Mouse (Mus musculus) gastrocnemius, postnatal 25 days (tissue): ENCODE results near the gene Uggt2. TPM values are rescaled to one million over a fixed set of nuclear protein-coding genes. Genes with fewer than 3 reads are reported as not detected.
"Not testable (repeated sequence)": the region's sequence is repeated elsewhere in the genome, so short reads cannot be mapped to it uniquely, and the experiment has no call there.

Experiments used
- DNase-seq: peaks from one replicate; pipeline ENCODE4 v3.0.0; 2022
- total RNA-seq, 2 experiments: library from RNA; stranded (reverse); gene quantifications; 1 replicate in 1 of 2; 2 replicates in 1 of 2; pipeline ENCODE4 v1.2.3; 2021

Gene Uggt2
- total RNA-seq, 2 experiments from 2014 or later, result 6.5 to 7.3 TPM

DNA sequence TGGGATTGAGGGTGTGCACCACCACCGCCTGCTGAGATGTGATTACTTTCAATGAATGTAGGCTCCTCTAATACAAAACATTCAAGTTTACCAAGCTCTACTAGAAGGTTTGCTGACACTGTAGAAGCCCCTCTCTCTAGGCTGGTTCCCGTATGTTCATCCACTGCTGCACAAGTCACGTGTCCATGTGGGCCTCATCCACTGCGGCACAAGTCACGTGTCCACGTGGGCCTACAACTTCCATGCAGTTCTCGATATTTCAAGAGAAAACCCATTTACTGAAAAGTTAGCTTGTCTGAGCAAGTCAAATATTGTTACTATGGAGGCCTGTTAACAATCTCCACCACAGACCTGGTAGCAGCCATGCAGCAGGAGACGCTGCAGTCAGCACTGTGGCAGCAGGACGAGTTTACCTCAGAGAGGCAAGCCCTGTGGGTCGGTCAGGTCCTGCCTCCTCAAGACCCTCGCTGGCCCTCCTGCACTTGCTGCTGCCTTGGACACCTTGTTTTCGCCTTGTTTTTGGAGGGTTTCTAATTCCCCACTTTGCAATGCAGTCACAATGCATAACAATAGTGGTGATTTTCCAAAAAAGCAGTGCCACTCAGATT, 62.0 kb downstream of the Uggt2 start:
- no peak for DNase-seq

DNA sequence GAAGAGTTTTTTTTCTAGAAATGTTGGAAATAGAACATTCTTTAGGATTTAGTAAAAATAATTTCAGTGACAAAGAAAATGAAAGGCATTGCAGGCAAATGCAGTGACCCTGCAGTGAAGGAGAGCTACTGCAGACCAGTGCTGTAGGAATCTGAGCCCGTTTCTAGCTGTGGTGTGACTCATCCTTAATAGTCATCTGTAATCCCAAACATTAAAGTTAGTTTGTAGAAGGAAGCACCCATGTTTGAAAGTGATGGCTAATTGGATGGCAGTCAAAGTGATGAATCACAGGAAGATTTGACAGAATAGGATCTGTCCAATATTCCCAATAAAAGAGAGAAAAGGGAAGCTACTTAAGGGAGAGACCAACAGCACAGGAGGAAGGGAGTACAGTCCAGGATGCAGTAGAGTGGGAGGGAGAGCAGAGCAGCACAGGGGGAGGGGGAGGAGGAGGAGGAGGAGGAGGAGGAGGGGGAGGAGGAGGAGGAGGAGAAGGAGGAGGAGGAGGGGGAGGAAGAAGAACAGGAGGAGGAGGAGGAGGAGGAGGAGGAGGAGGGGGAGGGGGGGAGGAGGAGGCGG, 71.5 kb downstream of the Uggt2 start:
- no peak for DNase-seq

DNA sequence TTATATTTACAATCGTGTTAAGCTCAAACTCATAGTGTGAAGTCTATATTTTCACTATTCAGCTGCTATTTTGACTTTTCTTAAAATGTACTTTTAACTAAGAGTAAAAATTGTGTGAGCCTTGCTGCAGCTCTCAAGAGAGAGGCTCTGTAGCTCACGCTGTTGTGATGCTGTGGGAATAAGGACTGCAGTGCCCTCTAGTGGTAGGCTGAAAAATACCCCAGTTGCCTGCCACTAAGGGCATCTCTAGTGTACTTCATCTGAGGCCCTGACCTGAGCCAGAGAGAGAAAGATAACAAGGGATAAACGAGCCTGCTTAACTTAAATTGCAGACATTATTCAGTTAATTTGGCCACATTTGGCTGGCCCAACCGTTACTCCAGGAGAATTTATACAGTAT, 72.1 kb downstream of the Uggt2 start:
- DNase-seq, result no peak

DNA sequence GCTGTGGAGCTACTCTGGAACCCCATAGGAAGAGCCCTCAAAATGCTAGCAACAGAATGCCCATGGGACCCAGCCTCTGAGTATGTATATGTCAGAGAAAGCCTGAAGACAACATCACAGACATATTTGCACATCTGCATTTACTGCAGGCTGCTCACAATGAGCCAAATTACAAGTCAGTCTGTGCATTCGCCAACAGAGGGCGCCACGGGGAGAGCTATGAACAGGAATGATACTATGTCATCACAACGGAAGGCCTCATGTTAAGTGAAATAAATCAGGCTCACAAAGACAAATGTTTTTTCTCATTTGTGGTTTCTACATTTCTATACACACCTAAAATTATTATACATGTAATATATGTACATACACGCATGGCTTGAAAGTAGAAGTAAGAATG, 73.3 kb downstream of the Uggt2 start:
- DNase-seq, result no peak

DNA sequence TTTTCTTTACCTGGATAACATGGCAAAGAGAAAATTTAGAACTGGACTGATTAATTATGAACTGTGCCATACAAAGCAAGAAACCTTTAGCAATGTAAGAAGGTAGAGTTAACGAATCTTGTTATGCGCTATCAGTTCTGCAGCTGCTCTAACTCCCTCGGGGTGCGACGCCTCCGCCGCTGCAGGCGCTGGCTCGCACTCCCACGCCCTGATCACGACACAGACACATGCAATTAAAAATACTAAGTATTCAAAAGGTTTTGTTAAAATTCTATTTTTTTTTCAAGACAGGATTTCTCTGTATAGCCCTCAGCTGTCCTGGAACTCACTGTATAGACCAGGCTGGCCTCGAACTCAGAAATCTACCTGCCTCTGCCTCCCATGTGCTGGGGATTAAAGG, 85.7 kb downstream of the Uggt2 start:
- DNase-seq, result no peak

DNA sequence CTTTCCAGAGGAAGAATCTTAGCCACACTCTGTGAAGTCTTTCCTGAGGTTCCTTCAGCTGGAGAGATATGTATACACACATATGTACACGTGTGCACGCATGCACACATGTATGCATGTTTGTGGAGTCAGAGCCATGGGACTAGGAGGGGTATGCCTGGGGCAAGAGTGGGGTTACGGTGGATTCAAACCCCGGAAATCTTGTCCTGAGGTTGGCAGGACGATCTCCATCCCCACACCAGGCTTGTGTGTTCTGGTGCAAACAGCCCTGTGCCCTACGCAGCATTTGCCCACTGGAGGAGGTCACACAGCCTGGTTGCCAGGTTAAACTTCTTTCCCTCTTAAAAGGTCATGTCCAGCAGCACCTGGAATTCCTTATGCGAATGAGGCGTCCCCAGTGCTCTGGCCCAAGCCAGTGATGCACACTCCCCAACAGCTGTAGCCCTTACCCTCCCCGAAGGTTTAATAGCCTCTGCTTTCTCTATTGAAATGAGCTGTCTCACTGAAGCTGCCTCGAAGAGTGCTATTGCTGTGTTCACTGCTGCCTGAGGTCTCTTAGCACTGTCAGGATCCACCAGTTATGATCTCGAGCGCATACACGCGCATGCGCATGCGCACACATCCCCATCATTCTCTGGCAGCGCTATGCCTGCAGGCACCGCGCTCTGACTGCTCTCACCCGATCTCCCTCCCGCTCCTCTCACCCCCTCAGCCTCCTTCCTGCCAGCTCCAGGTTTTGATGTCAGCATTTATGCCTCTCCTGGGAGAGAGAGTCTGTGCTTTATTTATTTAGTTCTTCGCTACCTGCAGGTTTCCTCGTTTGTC, 86.4 kb downstream of the Uggt2 start:
- DNase-seq, result no peak

DNA sequence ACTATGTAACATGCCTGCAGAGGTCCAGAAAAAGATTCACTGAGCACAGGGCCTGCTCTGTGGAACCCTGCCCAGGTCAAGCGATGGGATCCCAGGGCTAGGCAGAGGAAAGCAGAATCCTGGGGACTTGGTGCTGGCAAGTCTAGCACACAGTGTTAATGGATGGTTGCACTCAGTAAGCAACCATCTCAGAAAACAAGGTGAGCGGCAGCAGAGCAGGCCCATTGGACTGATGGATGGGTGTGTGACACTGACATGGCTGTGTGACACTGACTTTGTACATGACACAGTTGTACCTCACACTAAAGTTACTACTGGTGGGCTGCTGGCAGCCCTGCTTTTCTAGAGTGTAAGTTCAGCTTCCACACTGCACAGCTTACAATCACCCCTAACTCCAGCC, 89.7 kb downstream of the Uggt2 start:
- no peak for DNase-seq

DNA sequence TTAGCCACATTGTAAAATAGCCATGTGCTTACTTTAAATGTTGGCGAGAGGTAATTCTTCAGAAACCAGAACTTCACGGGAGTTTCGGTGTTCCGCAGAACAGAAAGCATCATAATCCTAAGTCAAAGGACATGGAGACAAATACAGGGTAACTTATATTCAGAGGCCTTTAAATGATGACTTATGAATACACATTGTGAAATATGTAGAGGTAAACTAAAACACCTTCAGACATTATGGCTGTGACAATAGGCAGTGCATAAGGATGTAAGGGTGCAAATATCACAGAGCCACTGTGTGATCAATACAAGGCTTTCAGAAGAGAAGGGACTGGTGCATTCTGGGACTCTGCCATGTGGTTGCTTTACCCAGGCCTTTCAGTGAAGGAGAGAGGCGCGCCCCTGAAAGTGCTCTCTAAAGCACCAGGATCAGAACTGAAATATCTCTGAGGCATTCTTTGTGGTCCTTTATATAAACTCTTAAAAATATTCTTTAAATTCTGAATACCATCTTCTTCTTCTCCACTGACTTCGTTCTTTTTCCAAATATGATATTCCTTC, 91.1 kb downstream of the Uggt2 start:
- no peak for DNase-seq

DNA sequence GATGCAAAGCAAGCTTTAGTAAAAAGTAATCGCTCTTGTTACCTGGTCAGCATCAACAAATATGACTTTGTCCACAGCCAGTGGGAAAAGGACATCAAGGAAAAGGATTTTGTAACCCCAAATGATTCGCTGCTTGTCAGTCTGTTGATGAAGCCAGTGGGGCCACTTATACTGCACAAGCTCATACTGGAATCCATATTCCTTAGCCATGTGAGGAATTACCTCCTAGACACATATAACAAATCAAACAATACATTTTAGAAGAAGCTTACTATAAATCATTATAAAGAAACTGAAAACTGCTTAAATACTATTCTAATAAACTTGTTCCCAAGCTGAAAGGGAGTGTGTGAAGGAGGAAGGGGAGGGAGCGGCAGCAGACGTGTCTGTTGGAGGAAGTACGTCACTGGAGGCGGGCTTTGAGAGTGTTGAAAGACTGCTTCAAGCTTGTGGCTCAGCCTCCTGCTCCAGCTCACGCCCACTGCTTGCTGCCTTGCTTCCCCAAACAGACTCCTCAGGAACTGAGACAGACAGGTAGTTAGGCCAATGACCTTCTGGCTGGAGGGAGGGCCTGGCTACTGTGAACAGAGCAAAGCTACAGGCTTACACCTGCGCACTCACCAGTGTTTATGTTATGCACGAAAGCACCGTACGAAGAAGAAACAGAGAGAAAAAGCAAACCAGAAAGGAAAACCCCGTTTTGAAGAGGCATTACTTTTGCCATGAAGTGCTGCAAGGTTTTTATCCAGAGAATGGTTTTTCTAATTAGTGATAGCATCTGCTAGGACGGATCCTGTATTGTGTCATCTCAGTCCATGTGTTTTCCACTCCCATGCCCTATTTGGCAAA, 91.9 kb downstream of the Uggt2 start:
- DNase-seq, result peak; percentile 97

DNA sequence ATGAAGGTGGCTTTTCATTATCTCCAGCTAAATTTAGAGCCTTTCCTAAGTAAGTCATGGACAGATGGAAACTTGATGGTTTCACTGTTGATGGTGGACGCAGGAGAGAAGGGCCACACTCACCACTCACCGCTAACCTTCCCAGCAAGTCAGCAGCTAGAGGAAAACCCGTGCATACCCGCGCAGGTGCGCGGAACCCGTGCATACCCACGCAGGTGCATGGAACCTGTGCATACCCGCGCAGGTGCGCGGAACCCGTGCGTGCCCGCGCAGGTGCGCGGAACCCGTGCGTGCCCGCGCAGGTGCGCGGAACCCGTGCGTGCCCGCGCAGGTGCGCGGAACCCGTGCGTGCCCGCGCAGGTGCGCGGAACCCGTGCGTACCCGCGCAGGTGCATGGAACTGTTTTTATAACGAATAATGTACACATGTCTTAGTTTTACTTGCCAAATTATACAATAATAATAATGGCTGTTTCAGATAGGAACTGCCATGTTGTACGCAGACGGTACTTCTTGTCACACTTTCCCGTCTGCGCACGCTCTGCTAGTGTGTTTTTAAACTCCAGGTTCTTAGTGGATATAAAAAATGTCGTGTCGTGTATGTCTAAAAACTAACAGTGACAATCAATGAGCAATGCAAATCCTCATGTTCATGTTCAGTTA, 92.7 kb downstream of the Uggt2 start:
- no peak for DNase-seq

DNA sequence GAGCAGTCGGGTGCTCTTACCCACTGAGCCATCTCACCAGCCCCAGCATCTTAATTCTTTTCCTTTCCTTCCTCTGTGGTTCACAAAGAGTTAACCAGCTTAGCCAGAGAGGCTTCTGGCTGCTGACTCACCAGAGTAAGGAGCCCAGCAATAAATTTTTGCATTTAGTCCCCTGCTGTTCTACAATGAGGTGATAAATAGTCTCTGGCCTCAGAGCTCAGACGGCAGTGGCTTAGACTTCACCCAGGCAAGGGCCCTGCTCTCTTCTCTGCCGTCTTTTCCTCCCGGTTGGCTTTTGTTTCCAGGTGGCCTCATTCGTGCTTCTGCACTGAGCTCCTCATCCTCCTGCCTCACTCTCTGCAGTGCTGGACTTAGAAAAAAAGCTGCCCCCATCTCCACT, 93.4 kb downstream of the Uggt2 start:
- no peak for DNase-seq

DNA sequence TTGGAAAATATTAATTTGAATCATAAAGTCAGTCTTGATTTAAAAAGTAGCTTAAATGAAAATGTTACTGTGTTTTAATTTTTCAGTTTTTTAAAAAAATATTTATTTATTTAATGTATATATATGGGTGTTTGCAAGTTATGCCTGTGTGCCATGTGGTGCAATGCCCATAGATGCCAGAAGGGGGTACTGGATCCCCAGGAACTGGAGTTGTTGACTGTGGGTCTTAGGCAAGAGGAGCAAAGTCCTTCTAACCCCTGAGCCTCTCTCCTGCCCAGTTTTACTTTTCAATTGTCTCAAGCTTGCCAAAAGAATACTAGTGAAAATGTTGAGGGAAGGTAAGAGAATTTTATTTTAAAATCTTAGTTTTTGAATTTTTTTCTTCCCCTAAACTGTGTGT, 95.9 kb downstream of the Uggt2 start:
- no peak for DNase-seq

DNA sequence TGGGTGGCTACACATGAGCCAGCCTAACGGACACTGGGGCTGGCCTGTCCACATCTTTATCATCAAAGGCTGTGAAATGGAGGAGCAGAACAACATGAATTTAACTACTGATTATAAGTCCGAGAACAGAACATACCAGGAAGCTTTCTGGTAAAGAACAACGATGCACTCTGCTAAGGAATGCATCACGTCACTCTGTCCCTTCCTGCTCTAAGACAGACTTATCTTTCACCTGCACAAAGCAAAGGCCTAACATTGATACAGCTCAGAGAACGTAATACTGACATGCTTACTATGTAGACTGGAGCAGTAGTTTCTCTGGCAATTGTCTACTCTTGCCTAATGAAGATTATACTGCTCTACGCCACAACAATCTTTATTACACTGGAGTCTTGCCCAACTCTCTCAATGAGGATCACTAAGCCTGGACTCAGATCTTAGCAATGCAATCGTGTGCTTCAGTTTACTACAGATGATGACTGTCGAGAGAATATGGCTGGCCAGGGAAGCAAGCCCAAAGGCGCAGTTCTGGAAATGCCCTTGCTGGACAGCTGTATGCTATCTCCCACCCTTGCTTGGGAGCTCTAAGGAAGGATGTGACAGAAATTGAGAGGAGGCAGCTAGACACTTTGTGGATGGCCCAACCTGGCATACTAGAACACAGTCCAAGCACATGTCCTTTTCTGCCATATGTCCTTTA, 103.9 kb downstream of the Uggt2 start:
- no peak for DNase-seq

DNA sequence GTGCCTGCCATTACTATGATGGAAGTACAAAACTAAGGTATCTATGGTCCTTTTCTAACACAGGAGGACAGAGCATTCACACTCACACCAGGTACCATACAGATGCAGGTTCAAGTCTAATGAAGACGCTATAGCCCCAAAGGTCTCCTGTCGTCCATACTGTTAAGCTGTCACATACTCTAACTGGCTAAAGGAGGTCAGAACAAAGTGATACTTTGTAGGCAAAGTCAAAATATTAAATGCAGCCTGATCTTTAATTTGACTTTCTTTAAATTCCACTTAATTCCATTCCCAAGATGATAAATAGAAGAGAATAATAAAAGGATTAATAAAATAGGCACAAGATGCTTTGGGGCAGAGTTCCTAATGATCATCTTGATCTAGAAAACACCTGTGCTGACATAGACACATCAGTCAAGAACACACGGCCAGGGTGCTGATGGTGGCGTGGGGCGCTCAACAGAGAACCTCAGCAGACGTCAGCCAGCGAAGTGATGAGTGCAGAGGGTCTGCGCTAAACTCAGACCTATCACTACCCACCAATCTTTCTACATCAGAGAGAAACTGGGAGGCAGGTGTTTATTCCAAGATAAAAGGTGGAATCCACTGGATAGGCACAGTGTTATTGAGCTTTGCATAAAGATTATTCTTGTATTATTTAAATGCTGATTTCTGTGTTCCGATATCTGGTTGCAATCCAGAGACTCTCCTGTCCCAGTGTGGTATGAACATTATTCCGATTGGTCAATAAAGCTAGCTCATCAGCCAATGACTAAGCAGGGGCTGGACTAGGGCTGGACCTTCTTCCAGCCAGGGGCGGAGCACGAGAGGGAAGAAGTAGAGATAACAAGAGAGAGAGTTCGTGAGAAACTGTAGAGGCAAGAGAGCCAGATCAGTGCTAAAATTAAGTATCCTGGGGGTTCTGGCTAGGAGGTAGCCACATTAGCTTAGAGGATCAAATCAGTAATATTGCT, 111.4 kb downstream of the Uggt2 start:
- DNase-seq, result no peak

DNA sequence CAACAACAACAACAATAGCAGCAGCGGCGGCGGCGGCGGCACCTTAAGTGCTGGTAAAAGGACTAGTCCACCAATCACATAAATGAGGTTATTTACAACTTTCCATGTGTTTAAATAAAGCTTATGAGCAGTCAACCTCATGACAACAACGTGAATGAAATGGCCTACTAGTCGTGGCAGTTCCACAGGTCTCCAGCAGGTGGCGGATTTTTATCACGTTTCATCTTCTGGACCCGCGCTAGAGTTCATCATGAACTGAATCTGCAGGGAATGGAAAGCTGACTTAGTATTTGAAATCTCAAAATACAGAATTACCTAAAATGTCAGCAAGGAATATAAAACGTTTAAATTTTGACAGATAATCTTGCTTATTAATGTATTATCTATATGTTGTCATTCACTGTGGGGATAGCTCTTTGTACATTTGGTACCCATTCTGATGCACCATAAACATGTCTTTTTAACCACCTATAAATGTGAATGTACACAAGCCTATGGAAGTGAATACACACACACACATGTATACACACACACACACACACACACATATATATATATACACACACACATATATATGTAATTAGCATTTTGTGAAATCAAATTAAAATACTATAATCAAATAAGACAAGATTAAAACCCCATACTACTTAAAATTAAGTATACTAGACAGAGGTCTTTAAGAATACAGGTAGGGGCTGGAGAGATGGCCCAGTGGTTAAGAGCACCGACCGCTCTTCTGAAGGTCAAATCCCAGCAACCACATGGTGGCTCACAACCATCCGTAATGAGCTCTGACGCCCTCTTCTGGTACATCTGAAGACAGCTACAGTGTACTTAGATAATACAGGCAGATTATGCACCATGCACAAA, 112.3 kb downstream of the Uggt2 start:
- peak; percentile 30 for DNase-seq

DNA sequence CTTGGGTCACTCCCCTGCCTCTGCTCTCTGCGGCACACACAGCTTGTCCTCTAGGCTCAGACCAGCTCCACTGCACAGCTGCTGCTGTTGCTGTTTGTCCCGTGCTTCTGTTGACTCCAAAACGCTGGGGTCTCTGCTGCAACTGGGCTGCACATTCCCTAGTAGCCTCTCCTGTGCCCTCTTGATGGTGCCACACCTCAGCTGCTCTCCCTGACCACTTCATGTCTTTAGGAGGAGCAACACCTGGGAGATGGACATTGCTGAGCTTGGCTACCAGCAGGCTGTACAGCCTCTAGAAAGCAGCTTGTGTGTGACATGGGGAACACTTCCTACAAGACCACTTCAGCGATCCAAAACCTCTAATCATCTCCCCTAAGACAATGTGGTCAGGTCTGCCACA, 115.1 kb downstream of the Uggt2 start:
- no peak for DNase-seq

DNA sequence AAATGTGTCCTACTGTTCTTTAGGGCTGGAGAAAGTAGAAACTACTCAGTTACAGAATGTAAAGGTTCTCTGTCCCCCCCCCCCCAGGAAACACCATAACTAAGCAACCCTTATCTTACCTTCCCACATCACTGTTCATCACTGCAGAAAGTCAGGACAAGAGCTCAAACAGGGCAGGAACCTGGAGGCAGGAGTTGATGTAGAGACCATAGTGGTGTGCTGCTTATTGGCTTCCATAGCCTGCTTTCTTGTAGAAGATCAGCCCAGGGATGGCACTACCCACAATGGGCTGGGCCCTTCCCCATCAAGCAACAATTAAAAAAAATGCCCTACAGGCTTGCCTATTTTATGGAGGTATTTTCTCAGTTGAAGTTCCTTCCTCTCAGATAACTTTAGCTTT, 115.8 kb downstream of the Uggt2 start:
- DNase-seq, result no peak

DNA sequence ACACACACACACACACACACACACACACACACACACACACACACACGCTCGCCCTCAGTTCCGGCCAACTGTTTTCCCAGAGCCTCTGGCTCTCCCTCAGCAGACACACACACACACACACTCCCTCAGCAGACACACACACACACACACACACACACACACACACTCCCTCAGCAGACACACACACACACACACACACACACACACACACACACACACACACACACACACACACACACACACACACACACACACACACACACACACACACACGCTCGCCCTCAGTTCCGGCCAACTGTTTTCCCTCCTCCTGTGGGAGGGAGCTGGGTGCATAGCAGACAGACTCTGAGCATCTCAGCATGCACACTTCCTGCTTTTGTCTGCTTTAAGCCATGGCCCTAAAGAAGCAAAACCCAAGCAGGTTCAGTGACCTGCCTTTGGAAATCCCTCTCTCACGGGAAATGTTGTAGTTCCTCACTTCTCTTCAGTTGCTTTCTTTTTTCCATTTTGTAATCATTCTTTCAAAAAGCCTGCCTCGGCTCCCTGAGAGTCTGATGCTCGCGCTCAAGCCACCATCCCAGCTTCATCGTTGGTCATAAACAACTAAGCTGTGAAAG, 116.7 kb downstream of the Uggt2 start:
- DNase-seq, result not testable (repeated sequence)
